Mouse (Mus musculus) CD8-positive naive resting alpha-beta T cell, adult 2 months (primary cell): ENCODE data around the gene Cfap58.

Experiments used
- DNase-seq, 2 experiments: peaks; one replicate each; pipeline ENCODE4 v3.0.0; 2022; ENCODE audit warnings: low read depth in 2 of 2, low spot score in 2 of 2

The Cfap58 gene

DNA sequence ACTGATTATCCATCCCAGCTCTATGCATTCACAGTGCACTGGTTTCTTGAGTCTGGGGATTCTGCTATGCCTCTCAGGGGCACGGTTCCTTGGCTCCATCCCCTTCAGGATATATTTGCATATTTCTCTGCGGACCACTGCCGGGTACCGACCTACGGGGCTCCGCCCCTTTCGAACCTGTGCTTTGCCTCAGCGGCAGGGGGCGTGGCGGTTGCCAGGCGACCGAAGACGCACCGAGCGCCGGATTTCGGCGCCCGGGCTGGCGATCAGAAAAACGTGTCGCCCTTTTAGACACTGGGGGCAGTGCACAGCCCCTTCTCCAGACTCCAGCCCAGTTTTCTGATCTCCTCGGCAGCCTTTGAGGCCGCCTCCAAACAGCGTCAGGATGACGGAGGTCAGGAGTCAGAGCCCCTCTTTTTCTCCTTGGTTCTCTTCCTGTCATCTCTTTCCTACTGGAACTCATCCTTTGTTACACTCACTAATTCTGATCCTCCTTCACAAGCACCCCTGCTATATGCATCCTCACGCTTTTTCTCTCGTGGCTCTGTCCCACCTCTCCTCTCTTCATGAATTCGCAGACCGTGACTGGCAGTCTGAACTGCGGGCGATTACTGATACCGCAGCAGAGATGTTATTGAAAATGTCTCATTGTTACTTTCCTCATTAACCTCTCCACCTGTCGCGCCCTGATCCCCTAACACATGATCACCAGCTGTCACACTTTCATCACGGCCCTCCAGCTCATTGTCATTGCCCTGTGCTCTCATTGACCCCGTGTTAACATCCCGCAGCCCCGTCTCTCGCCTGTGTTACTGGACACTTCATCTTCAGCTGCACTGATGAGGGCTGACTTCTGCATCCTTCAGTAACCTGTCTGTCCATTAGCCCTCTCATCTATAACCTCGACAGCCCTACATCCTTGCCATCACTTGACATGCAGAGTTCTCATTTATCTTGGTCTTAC, at the start of gene Cfap58:
Gene Cfap58 (plus strand): TSS at position 233 of the 964 bp plus-strand sequence.
- DNase-seq = peak; percentile 42 to 60

DNA sequence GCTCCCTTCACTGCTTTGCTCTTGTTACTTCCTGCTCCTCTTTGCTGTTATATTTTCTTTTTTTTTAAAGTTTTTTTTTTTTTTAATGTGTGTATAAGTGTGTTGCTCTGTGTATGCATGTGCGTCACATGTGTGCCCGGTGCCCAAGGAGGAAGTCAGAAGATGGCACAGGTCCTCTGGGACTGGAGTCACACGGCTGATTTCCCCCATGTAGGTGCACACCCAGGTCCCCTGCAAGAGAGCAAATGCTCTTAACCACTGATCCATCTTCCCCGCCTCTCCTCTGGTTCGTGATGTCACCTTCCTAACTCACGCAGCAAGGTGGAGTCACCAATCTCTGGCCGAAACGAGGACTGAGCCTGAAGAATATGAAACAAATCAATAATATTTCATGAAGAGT, 49.4 kb upstream of the Cfap58 start:
- peak in 1 of 2 experiments; percentile 26 for DNase-seq

- DNase-seq = no peak
These were observed 46.9 kb upstream of the Cfap58 start for GRCm38 (mm10) chr19:47890489-47891130.

DNA sequence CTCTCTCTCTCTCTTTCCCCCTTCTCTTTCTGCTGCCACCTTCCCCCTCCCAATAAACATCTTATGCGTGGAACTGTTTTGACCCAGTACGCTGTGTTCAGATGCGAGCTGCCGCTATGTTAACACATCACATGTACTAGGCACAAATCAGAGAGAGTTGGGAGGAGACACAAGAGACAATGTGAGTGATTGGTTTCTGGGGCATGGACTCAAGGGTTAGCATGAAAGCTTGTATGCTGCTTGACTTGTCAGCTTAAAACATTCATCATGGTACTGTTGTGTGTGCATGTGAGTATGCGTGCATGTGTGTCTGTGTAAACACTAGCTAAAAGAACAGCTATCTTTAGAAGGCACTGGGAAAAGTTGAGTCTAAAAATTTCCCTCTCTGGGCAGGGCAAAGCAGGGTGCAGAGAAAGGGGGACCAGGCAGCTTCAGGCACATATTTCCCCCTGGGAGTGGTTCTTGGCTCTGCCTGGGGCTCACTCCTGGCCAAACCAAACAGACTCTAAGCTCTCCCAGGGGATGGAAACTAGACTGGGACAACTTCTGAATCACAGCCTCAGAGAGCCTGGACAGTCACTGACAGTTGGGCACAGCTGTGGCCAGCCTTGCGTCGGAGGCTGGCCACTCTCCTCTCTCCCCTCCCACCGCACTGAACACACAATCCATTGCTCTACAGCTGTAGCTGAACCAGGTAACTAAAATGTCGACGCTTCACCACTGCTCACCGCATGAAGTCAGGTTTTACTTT, 45.7 kb upstream of the Cfap58 start:
- DNase-seq = no peak

DNA sequence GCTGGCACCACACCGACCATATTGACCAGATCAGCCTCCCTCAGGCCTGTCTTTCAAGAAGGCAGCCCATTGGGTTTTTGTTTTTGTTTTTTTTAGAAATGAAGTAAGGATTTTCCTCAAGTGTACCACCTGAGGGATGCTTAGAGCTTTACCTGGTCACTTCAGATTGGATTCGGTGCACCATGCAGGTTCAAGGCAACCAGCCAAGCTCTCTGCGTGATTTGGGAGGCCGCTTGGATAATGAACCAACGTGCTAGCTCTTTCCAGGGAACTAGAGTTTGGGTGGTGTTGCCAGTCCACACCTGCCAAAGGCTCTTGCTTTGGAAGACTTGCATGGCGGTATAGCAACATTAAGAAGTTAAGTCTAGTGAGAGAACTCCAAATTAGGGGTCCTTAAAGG, 44.4 kb upstream of the Cfap58 start:
- DNase-seq = no peak

GRCm38 (mm10) chr19:47898472-47899079, 38.9 kb upstream of the Cfap58 start:
- no peak for DNase-seq

DNA sequence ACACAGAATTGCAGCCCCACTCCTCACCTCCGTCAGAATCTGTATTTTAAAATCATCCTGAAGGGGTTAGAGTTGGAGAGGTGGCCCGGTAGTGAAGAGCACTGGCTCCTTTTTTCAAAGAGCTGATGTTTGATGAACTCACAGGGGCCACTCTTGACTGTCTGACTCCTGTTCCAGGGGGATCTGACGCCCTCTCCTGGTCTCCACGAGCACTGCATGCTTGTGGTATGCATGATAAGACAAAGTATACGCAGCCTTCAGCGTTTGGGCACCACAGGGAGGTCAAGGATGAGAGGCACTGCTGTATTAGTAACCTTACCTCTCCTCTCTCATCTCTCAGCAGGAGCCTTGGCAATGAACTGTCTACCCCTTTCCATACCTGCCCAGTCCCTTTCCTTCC, 37.5 kb upstream of the Cfap58 start:
- no peak for DNase-seq

DNA sequence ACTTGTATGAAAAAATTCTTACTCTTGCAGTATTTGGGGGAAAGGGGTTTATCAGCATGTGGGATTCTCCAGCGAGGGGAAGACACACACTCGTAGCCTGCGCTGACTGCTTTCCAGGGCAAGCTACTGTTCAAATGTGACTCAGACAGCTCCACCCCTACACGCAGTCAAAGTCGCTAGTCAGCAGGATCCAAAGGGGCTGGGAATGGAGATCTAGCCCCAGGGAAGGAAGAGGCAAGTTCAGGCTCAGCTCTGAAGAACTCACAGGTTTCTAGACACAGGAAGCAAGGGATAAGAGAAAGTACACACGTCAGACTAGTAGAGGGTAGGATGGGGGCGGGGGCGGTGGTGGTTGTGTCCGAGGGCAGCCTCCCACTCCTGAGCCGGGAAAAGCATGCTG, 36.9 kb upstream of the Cfap58 start:
- no peak for DNase-seq

GRCm38 (mm10) chr19:47902316-47903201, 34.9 kb upstream of the Cfap58 start:
- DNase-seq = no peak

GRCm38 (mm10) chr19:47903679-47904078, 33.8 kb upstream of the Cfap58 start:
- no peak for DNase-seq

- no peak for DNase-seq
These were observed 32.4 kb upstream of the Cfap58 start for GRCm38 (mm10) chr19:47905081-47905480.

DNA sequence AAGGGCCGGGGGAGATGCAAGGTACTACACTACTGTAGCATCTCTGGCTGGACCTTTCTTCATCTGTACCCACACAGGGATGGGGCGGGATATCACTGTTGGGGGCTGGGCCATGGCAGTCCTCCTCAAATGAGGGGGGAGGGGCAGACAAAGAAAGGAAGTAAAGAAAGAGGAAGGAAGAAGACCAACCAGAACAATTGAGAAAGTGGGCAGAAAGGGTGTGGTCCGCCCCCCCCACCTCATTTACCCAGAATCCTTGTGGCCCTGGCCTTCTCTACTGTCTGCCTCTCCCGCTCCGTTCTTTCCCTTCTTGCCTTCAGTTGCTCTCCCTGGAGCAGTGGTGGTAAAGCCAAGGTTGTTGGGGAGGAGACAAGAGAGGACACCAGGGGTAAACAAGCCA, 31.9 kb upstream of the Cfap58 start:
- no peak for DNase-seq

DNA sequence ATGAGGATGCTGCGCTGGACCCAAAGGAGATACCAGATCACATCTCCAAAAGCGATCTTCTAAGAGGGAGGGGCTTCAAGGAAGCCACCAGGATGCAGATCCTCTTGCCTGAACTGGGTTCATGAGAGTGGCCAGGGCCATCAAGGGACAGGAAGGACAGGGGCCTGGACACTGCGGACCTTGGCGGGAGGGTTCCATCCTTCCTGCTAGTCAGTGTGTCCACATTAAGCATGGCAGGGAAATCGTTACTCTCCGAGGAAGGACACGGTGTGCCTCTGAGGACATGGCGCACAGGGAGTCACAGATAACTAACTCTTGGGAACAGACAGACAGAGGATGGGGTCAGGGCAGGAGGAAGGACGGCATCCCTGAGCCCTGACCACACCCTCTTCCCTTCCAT, 29.9 kb upstream of the Cfap58 start:
- no peak for DNase-seq

DNA sequence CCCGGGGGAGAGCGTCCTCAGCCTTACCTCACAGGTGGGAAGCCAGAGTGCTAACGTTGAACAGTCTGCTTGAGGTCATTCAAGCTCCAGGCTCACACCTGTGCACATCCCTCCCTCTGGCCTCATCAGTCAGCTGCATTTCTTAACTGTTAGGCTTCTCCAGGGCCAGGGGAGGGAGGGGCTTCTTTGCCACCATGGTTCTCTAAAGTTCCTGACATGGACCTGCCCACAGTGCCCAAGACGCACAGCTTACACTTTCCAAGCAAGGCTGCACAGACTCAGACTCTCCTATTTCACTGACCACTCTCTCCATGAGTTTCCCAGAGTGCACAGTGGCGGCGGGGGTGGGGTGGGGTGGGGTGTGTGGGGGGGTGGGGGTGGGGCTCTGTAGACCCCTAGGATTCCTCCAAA, 28.5 kb upstream of the Cfap58 start:
- DNase-seq = no peak

- no peak for DNase-seq
These were observed 27.9 kb upstream of the Cfap58 start for GRCm38 (mm10) chr19:47909387-47910116.

GRCm38 (mm10) chr19:47910117-47910618, 27.3 kb upstream of the Cfap58 start:
- DNase-seq = peak; percentile 58 to 62

DNA sequence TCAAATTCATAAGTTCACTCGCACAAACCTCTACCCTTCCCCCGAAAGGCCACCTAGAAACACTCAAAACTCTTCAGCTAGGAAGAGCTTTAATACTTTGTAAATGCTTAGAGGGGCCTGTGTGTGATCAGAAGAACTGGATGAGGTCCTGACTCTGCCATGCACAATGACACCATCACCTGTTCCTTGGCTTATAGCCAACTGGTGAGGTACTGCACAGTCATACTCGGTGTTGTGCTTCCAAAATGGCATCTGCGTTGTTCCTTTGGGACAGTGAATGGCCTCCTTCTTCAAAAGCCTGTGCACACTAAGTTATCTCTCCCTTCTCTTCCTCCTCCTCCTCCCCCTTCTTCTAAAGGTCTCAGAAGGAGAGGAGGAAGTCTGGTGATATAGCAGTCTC, 26.7 kb upstream of the Cfap58 start:
- no peak for DNase-seq

- no peak for DNase-seq
These were observed 24.1 kb upstream of the Cfap58 start for GRCm38 (mm10) chr19:47913344-47913743.

DNA sequence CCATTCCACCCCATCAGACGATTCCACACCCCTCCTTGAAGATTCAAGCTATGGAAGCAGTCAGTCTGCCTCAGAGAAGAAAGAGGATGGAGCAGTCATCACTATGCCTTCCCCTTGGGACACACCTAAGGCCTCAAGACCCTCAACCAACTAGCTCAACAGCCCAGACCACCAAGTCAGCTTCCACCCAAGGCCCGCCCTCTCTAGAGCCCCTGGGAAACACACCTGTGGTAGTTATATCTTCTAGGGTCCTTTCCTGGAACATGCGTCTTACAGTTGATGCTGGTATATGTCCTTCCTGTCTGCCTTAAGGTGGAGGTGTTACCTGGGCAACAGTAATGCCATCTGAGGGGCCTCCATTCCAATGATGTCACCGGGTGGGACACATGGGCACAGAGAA, 23.3 kb upstream of the Cfap58 start:
- DNase-seq = no peak
